Mouse (Mus musculus) intestine, embryonic 16.5 days (tissue): ENCODE measurements at regions not wholly inside any gene's neighbourhood (a gene's known extent, or its start where the extent isn't known, plus 50 kb on each side); places are given as distances from the start of the nearest gene placed in this dataset.

Experiments used
- ATAC-seq: fragments of 200-750 bp; cut with Nextera tagmentation; 2 replicates; pipeline ENCODE4 v1.8.0; 2017; ENCODE audit warnings: moderate TSS enrichment, moderate library complexity
- H3K27ac ChIP-seq: fragments of 300-500 bp; sonication (generic); 2 replicates; pipeline ENCODE4 v1.5.1; 2014; ENCODE audit warnings: mild to moderate bottlenecking, low read length
- H3K27me3 ChIP-seq: fragments of 300-500 bp; sonication (generic); replicated peaks from 2 replicates; pipeline ENCODE4 v1.6.1; 2014; ENCODE audit warnings: low read length, control low read depth, mixed read lengths; ENCODE audit not compliant: control insufficient read depth, insufficient read depth
- H3K36me3 ChIP-seq: fragments of 300-500 bp; sonication (generic); 2 replicates; pipeline ENCODE4 v1.6.1; 2014; ENCODE audit warnings: low read length, control low read depth; ENCODE audit not compliant: control insufficient read depth, insufficient read depth
- H3K4me1 ChIP-seq: fragments of 300-500 bp; sonication (generic); 2 replicates; pipeline ENCODE4 v1.6.1; 2014; ENCODE audit warnings: low read length, control low read depth, mixed read lengths; ENCODE audit not compliant: control insufficient read depth, insufficient read depth
- H3K4me2 ChIP-seq: fragments of 300-500 bp; sonication (generic); 2 replicates; pipeline ENCODE4 v1.6.1; 2014; ENCODE audit warnings: low read depth, low read length, control low read depth
- H3K4me3 ChIP-seq: fragments of 300-500 bp; sonication (generic); 2 replicates; pipeline ENCODE4 v1.5.1; 2014; ENCODE audit warnings: mild to moderate bottlenecking, low read length
- H3K9ac ChIP-seq: fragments of 300-500 bp; sonication (generic); 2 replicates; pipeline ENCODE4 v1.6.1; 2014; ENCODE audit warnings: low read depth, low read length
- H3K9me3 ChIP-seq: fragments of 300-500 bp; sonication (generic); 2 replicates; pipeline ENCODE4 v1.6.1; 2016; ENCODE audit warnings: low read length, control low read depth; ENCODE audit not compliant: control insufficient read depth
- WGBS: fragments of 180-500 bp; shearing (Covaris S2); extraction: QIAGEN DNeasy Blood & Tissue Kit; methylation state at CpG from one replicate; pipeline ENCODE4 v1.1.7; 2014; 5-methylcytosine and 5-hydroxymethylcytosine counted together

- Histone ChIP-seq H3K4me1 (no peaks in the 10 kb centered on the region), H3K9ac (no peak overlapping the region), H3K9me3 (no peaks in the 10 kb centered on the region), H3K4me3 (no peak overlapping the region), H3K27ac (no peak overlapping the region), H3K27me3 (no peaks in the 10 kb centered on the region), H3K4me2 (no peak overlapping the region), H3K36me3 (no peaks in the 10 kb centered on the region)
- 42% methylated on average over 8 of the region's 8 CpGs for WGBS
- ATAC-seq = no peak
Observed at GRCm38 (mm10) chr14:96962426-96963073, 443.6 kb upstream of the Klhl1 start.

- 59% methylated on average over 4 of the region's 4 CpGs for WGBS
- no peaks in the 10 kb centered on the region for H3K27me3 ChIP-seq
- no peak overlapping the region for H3K4me3 ChIP-seq
- no peak overlapping the region for H3K4me2 ChIP-seq
- H3K9ac ChIP-seq = no peak overlapping the region
- H3K4me1 ChIP-seq = no peaks in the 10 kb centered on the region
- no peaks in the 10 kb centered on the region for H3K9me3 ChIP-seq
- H3K27ac ChIP-seq = no peak overlapping the region
- no peaks in the 10 kb centered on the region for H3K36me3 ChIP-seq
- ATAC-seq = no peak; the same call in 1 of the 2 replicates
Observed at GRCm38 (mm10) chr14:96956115-96956514, 437.2 kb upstream of the Klhl1 start.

GRCm38 (mm10) chr14:96954462-96954861 lies 435.6 kb upstream of the Klhl1 start:
- Histone ChIP-seq H3K4me1 (no peaks in the 10 kb centered on the region), H3K27me3 (no peaks in the 10 kb centered on the region), H3K9me3 (no peaks in the 10 kb centered on the region), H3K36me3 (no peaks in the 10 kb centered on the region), H3K4me3 (no peak overlapping the region), H3K4me2 (no peak overlapping the region), H3K27ac (no peak overlapping the region), H3K9ac (no peak overlapping the region)
- no peak for ATAC-seq

- Histone ChIP-seq H3K27ac (no peak overlapping the region), H3K9me3 (no peaks in the 10 kb centered on the region), H3K36me3 (no peaks in the 10 kb centered on the region), H3K27me3 (no peaks in the 10 kb centered on the region), H3K9ac (no peak overlapping the region), H3K4me3 (no peak overlapping the region), H3K4me1 (no peaks in the 10 kb centered on the region), H3K4me2 (no peak overlapping the region)
- ATAC-seq = no peak
- WGBS = 7% methylated on average over 2 of the region's 2 CpGs
Observed at GRCm38 (mm10) chr14:96908737-96909136, 389.8 kb upstream of the Klhl1 start.

GRCm38 (mm10) chr14:96879701-96880100 lies 360.8 kb upstream of the Klhl1 start:
- no peak for ATAC-seq
- H3K27ac ChIP-seq = no peak overlapping the region
- WGBS = 83% methylated on average over 3 of the region's 3 CpGs
- H3K9me3 ChIP-seq = no peaks in the 10 kb centered on the region
- no peak overlapping the region for H3K4me2 ChIP-seq
- H3K4me3 ChIP-seq = no peak overlapping the region
- H3K9ac ChIP-seq = no peak overlapping the region
- no peaks in the 10 kb centered on the region for H3K27me3 ChIP-seq
- no peaks in the 10 kb centered on the region for H3K36me3 ChIP-seq
- H3K4me1 ChIP-seq = no peaks in the 10 kb centered on the region

GRCm38 (mm10) chr14:96871969-96872368 lies 353.1 kb upstream of the Klhl1 start:
- Histone ChIP-seq H3K27ac (no peak overlapping the region), H3K27me3 (no peaks in the 10 kb centered on the region), H3K36me3 (no peaks in the 10 kb centered on the region), H3K9me3 (no peaks in the 10 kb centered on the region), H3K4me3 (no peak overlapping the region), H3K9ac (no peak overlapping the region), H3K4me2 (no peak overlapping the region), H3K4me1 (no peaks in the 10 kb centered on the region)
- no peak for ATAC-seq
- WGBS = 91% methylated on average over 4 of the region's 4 CpGs

GRCm38 (mm10) chr14:96838910-96839309 lies 320.0 kb upstream of the Klhl1 start:
- no peak for ATAC-seq
- WGBS = 73% methylated on average over 2 of the region's 2 CpGs
- H3K9me3 ChIP-seq = no peaks in the 10 kb centered on the region

GRCm38 (mm10) chr14:96825083-96825482 lies 306.2 kb upstream of the Klhl1 start:
- WGBS = 87% methylated on average over 1 of the region's 1 CpGs
- Histone ChIP-seq H3K9ac (no peak overlapping the region), H3K27me3 (no peaks in the 10 kb centered on the region), H3K36me3 (no peaks in the 10 kb centered on the region), H3K4me2 (no peak overlapping the region), H3K9me3 (no peaks in the 10 kb centered on the region; the same call in 1 of the 2 replicates), H3K4me1 (no peaks in the 10 kb centered on the region), H3K4me3 (no peak overlapping the region), H3K27ac (no peak overlapping the region)
- ATAC-seq = no peak

More at GRCm38 (mm10) chr14:96838910-96839309, 320.0 kb upstream of the Klhl1 start:
- no peak overlapping the region for H3K27ac ChIP-seq
- H3K4me1 ChIP-seq = no peaks in the 10 kb centered on the region
- no peaks in the 10 kb centered on the region for H3K27me3 ChIP-seq
- H3K4me3 ChIP-seq = no peak overlapping the region
- H3K36me3 ChIP-seq = no peaks in the 10 kb centered on the region
- H3K4me2 ChIP-seq = no peak overlapping the region
- no peak overlapping the region for H3K9ac ChIP-seq

- H3K9me3 ChIP-seq = no peaks in the 10 kb centered on the region
- H3K4me1 ChIP-seq = no peaks in the 10 kb centered on the region
- H3K9ac ChIP-seq = no peak overlapping the region
- no peak overlapping the region for H3K4me2 ChIP-seq
- H3K4me3 ChIP-seq = no peak overlapping the region
- 80% methylated on average over 2 of the region's 2 CpGs for WGBS
- ATAC-seq = no peak
- H3K27me3 ChIP-seq = no peaks in the 10 kb centered on the region
- no peaks in the 10 kb centered on the region for H3K36me3 ChIP-seq
- no peak overlapping the region for H3K27ac ChIP-seq
Observed at GRCm38 (mm10) chr14:96815665-96816064, 296.8 kb upstream of the Klhl1 start.

GRCm38 (mm10) chr14:96805284-96805683 lies 286.4 kb upstream of the Klhl1 start:
- no peaks in the 10 kb centered on the region for H3K4me1 ChIP-seq
- no peaks in the 10 kb centered on the region for H3K9me3 ChIP-seq
- no peaks in the 10 kb centered on the region for H3K36me3 ChIP-seq
- no peak overlapping the region for H3K27ac ChIP-seq
- no peaks in the 10 kb centered on the region for H3K27me3 ChIP-seq
- H3K4me2 ChIP-seq = no peak overlapping the region
- no peak overlapping the region for H3K4me3 ChIP-seq
- ATAC-seq = no peak
- no peak overlapping the region for H3K9ac ChIP-seq
- 61% methylated on average over 1 of the region's 1 CpGs for WGBS
